Mouse (Mus musculus) kidney, embryonic 15.5 days (tissue): ENCODE data around the gene St3gal3. TPM values are rescaled to one million over a fixed set of nuclear protein-coding genes. Genes with fewer than 3 reads are reported as not detected.
A peak's percentile ranks its signal among the peaks of the same experiment; 100 is the strongest.

Experiments
- ATAC-seq: fragments of 200-750 bp; cut with Nextera tagmentation; replicated peaks from 2 replicates; pipeline ENCODE4 v1.8.0; 2017; ENCODE audit warnings: moderate TSS enrichment; ENCODE audit not compliant: low FRiP score
- H3K27ac ChIP-seq: fragments of 300-500 bp; sonication (generic); 2 replicates; pipeline ENCODE4 v1.5.1; 2015; ENCODE audit warnings: mild to moderate bottlenecking, inconsistent platforms
- H3K27me3 ChIP-seq: fragments of 300-500 bp; sonication (generic); 2 replicates; pipeline ENCODE4 v1.6.1; 2015; ENCODE audit warnings: inconsistent platforms
- H3K36me3 ChIP-seq: fragments of 300-500 bp; sonication (generic); 2 replicates; pipeline ENCODE4 v1.6.1; 2015; ENCODE audit warnings: inconsistent platforms
- H3K4me1 ChIP-seq: fragments of 300-500 bp; sonication (generic); 2 replicates; pipeline ENCODE4 v1.6.1; 2015; ENCODE audit warnings: inconsistent platforms
- H3K4me2 ChIP-seq: fragments of 300-500 bp; sonication (generic); 2 replicates; pipeline ENCODE4 v1.6.1; 2015; ENCODE audit warnings: moderate library complexity, mild to moderate bottlenecking, inconsistent platforms
- H3K4me3 ChIP-seq: fragments of 300-500 bp; sonication (generic); replicated peaks from 2 replicates; pipeline ENCODE4 v1.5.1; 2015; ENCODE audit warnings: mild to moderate bottlenecking, inconsistent platforms
- H3K9ac ChIP-seq: fragments of 300-500 bp; sonication (generic); 2 replicates; pipeline ENCODE4 v1.6.1; 2015; ENCODE audit warnings: mild to moderate bottlenecking, inconsistent platforms
- H3K9me3 ChIP-seq: fragments of 300-500 bp; sonication (generic); replicated peaks from 2 replicates; pipeline ENCODE4 v1.6.1; 2016; ENCODE audit warnings: inconsistent platforms
- WGBS: fragments of 180-500 bp; shearing (Covaris S2); methylation state at CpG from one replicate; pipeline ENCODE4 v1.1.7; 2015; ENCODE audit warnings: mixed read lengths; 5-methylcytosine and 5-hydroxymethylcytosine counted together
- polyA plus RNA-seq: library from polyadenylated mRNA; unstranded; fragments of >200 nt; fragmentation: Nextera tagmentation; extraction: Ambion mirVana; gene quantifications from 2 replicates; pipeline ENCODE4 v1.2.1, GENCODE M21; 2015

The St3gal3 gene
- polyA plus RNA-seq, 1 experiment from 2014 or later = 8.8 TPM

DNA sequence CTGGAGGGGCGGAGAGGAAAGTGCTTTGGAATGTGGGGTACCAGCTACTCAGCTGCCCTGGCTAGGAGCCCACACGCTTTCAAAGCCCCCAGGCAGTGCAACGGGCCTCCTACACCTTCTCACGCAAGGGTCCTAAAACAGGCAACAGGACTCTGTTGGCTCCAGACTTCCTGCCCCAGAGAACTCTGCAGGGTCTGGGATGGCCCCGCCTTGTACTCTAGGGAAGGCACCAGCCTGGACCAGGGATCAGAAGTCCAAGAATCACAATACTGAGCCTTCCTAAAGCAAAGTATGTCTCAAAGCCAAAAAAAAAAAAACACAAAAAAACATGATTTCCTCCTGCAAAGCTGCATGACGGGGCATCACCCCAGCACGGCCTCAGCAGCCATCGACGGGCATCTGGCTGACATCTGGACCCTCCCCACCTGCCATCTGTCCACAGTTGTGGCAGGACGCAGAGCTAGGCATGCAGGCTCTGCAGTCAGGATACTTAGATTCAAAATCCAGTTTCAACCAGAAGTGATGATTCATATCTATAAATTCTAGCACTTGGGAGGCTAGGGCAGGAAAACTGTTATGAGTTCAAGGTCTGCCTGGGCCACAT, 134.0 kb downstream of the St3gal3 start:
- no peak for ATAC-seq
- Histone ChIP-seq H3K27ac (peak overlapping the region; percentile 11), H3K4me1 (peaks cover 44% of the 10 kb centered on the region), H3K9me3 (no peaks in the 10 kb centered on the region), H3K27me3 (no peaks in the 10 kb centered on the region), H3K4me2 (no peak overlapping the region), H3K4me3 (no peak overlapping the region), H3K9ac (no peak overlapping the region), H3K36me3 (no peaks in the 10 kb centered on the region)
- WGBS = 30% methylated on average over 10 of the region's 10 CpGs

DNA sequence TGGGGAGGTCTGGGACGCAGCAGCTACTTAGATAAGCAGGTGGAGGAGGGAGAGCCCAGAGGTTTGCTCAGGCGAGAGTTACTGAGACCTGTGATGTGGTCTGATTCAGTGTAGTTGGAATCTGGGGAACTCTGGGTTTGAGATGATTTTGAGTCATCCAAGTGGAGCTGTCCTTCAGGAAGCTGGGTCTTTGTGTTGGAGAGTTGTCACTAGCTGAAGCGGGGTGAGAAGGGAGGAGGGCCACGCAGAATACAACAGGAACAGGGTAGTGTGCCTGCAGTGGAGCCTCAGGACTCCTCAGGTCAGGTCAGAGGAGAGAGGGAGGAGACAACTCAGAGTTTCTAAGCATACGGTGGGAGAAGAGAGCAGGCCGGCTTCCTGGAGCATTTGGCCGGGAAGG, 134.8 kb downstream of the St3gal3 start:
- no peak overlapping the region for H3K4me3 ChIP-seq
- no peaks in the 10 kb centered on the region for H3K36me3 ChIP-seq
- peaks cover 44% of the 10 kb centered on the region for H3K4me1 ChIP-seq
- no peak overlapping the region for H3K9ac ChIP-seq
- no peak for ATAC-seq
- H3K27ac ChIP-seq = peak overlapping the region; percentile 11; the same call in 1 of the 2 replicates
- 47% methylated on average over 7 of the region's 7 CpGs for WGBS
- H3K4me2 ChIP-seq = no peak overlapping the region
- H3K27me3 ChIP-seq = no peaks in the 10 kb centered on the region
- no peaks in the 10 kb centered on the region for H3K9me3 ChIP-seq

DNA sequence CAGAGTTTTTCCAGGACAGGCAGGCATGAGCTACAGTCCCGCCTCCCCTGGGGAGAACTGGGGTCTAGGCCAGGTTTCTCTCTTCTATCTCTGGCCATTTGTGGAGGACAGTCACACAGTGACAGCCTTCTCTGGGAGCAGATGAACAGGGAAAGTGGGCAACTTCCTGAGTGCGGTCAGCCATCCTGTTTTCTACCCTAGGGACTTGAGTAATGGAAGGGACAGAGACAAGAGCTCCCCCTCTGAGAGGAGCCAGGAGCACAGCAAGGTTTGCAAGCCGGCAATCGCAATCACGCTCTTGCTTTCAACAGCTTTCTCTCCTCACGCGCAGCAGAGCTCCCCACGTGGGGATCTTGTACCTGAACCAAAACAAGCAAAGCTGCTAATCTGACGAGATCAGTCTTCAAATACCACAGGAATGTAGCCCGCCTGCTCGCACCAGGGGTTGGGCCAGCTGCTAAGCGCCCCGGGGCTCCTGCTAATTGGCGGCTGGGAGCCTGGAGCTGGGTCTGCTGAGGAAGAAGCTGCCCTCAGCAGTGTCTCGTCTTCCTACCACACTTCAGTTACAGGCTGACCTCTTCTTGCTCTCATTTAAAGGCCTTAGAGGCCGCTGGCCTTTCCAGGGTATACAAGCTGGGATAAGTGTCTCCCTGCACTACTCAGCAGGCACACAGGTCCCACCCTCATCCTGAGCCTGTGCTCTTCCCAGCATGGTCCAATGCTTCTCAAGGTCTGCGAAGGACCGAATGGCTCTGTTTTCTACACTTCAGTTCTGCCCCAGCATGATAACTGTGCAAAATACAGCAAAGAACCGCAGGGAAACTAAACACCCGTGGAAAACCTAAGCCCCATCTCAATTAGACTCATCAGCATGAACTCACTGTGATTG, 137.1 kb downstream of the St3gal3 start:
- Histone ChIP-seq H3K9me3 (no peaks in the 10 kb centered on the region), H3K36me3 (no peaks in the 10 kb centered on the region), H3K9ac (peak overlapping the region; percentile 14; the same call in 1 of the 2 replicates), H3K27me3 (no peaks in the 10 kb centered on the region), H3K4me2 (peak overlapping the region; percentile 45), H3K4me1 (peaks cover 50% of the 10 kb centered on the region), H3K4me3 (no peak overlapping the region), H3K27ac (peak overlapping the region; percentile 84)
- WGBS = 13% methylated on average over 20 of the region's 20 CpGs
- peak; percentile 35 for ATAC-seq

DNA sequence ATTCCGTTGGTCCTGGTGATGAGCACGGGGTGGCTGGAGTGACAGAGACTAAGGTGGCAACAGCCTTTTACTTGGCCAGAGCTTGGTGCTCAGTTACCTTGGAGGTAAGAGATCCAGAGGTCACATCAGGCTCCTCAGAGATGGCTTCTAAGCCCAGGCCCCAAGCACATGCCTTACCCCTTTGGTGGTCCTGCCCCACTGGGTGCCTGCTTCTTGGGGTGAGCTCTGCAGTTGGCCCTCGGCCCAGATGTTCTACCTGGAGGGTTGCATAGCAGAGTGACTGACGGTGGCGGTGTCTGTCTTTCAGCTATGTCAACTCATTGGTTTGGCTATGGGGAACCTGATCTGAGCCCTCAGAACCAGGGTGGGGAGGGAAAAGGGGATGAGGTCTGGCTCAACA, 138.0 kb downstream of the St3gal3 start:
- no peaks in the 10 kb centered on the region for H3K36me3 ChIP-seq
- H3K4me2 ChIP-seq = no peak overlapping the region
- no peaks in the 10 kb centered on the region for H3K27me3 ChIP-seq
- H3K9ac ChIP-seq = no peak overlapping the region
- H3K9me3 ChIP-seq = no peaks in the 10 kb centered on the region
- no peak overlapping the region for H3K4me3 ChIP-seq
- H3K4me1 ChIP-seq = peaks cover 57% of the 10 kb centered on the region
- no peak for ATAC-seq
- WGBS = 92% methylated on average over 5 of the region's 5 CpGs
- H3K27ac ChIP-seq = 0 out of 2 replicates have a peak overlapping the region, but pooled peaks have one; percentile 84

DNA sequence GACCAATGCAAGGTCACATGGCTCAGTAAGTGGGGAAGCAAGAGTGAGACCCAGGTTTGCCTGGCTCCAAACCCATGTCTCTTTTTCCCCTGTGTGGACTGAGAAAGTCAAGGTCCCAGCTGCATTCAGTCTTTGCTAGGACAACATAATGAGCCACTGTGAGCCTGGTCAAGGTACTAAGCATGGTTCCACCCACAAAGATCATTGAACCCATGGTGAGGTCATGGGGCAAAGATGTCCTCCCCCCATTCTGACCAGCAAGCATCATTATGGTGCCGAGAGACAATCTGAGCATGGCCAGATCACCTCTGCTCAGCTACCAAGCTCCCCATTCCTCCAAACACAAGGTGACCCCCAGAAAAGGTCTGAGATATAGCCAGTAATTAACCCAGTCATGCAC, 139.3 kb downstream of the St3gal3 start:
- WGBS = 87% methylated on average over 1 of the region's 1 CpGs
- H3K9ac ChIP-seq = no peak overlapping the region
- no peak overlapping the region for H3K4me3 ChIP-seq
- H3K27ac ChIP-seq = no peak overlapping the region
- no peaks in the 10 kb centered on the region for H3K27me3 ChIP-seq
- H3K4me2 ChIP-seq = no peak overlapping the region
- H3K4me1 ChIP-seq = peaks cover 45% of the 10 kb centered on the region
- no peak for ATAC-seq
- H3K9me3 ChIP-seq = no peaks in the 10 kb centered on the region
- H3K36me3 ChIP-seq = no peaks in the 10 kb centered on the region

DNA sequence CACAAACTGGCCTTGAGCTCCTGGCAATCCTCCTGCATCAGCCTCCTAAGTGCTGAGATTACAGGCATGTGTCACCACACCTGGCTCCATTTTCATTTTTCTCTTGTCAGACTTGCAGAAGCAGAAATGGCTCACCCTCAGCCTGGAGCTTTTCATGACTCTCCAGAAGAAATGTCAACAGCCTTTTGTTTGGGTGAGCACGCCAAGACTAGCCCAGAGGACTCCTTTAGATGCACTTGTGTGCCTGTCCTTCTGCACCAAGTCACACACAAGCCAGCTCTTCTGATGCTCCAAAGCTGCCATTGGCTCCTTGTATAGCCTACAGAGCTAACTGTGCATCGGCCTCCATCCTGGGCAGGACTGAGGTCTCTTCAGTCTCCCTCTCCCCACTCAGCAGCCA, 141.3 kb downstream of the St3gal3 start:
- Histone ChIP-seq H3K4me3 (no peak overlapping the region), H3K4me1 (peaks cover 40% of the 10 kb centered on the region), H3K27ac (no peak overlapping the region), H3K27me3 (no peaks in the 10 kb centered on the region), H3K4me2 (no peak overlapping the region), H3K9me3 (no peaks in the 10 kb centered on the region), H3K36me3 (no peaks in the 10 kb centered on the region), H3K9ac (no peak overlapping the region)
- WGBS = 83% methylated on average over 2 of the region's 2 CpGs
- no peak for ATAC-seq

DNA sequence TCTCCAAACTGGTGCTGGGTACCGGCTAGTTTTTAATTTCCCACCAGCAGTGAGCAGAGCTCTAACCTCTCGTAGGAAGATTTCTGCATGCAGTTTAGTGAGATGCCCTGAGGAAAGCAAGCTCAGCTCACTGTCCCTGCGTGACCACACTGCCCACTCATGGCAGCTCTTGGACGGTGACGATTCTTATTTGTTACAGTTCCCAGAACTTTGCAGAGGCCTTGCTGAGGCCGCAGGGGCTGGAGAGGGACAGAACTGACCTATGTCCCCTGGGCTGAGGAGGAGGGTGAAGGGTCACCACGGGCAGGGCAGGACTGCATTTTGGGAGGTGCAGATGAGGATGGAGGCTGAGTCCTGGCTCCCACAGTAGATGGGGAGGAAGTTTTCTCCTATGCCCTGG, 141.8 kb downstream of the St3gal3 start:
- Histone ChIP-seq H3K36me3 (no peaks in the 10 kb centered on the region), H3K4me2 (no peak overlapping the region), H3K4me1 (peaks cover 37% of the 10 kb centered on the region), H3K27me3 (no peaks in the 10 kb centered on the region), H3K9ac (no peak overlapping the region), H3K4me3 (no peak overlapping the region), H3K9me3 (no peaks in the 10 kb centered on the region), H3K27ac (no peak overlapping the region)
- no peak for ATAC-seq
- 65% methylated on average over 7 of the region's 7 CpGs for WGBS

DNA sequence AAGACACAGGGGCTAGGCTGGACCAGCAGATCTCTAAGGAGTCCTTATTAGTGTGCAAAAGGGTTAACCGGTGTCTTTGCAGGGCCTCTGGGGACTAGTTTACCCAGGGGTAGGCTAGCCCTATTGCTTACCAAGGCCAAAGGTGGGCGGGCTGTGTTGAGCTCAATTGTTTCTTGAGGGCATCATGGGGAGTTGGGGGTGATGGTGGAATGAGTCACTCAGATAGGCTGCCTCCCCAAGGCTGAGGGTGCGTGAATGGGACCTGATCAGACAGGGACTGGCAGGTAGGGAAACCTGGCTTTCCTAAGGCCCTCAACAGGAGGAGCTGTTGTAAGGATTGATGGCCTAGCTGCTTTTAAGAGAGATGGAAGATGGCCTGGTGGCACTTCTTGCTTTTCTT, 142.7 kb downstream of the St3gal3 start:
- no peak for ATAC-seq
- H3K36me3 ChIP-seq = no peaks in the 10 kb centered on the region
- no peaks in the 10 kb centered on the region for H3K27me3 ChIP-seq
- H3K4me1 ChIP-seq = peaks cover 34% of the 10 kb centered on the region
- H3K4me3 ChIP-seq = no peak overlapping the region
- no peak overlapping the region for H3K27ac ChIP-seq
- no peaks in the 10 kb centered on the region for H3K9me3 ChIP-seq
- WGBS = 88% methylated on average over 3 of the region's 3 CpGs
- no peak overlapping the region for H3K4me2 ChIP-seq
- no peak overlapping the region for H3K9ac ChIP-seq

DNA sequence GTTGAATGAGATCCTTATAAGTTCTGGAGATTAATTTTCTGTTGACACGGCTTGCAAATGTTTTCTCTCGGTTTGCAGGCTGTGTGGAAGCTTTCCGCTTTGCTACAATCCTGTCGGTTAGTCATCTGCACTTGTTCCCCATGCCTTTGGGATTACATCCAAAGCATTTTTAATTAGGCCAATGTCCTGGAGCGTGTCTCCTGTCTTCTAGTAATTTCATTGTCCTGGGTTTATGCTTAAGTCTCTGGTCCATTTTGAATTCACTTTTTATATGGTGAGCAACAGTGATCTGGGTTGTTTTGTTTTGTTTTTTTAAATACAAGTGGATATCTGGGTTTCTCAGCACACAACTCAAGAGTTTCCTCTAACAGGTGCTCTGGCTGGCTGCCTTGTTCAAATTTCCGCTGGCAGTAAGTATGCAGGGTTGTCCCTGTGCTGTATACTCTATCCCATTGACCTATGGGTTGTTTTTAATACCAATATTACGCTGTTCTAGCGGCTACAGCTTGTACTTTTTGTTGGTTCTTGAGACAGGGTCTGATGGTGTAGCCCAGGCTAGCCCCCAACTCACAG, 143.6 kb downstream of the St3gal3 start:
- Histone ChIP-seq H3K4me2 (no peak overlapping the region), H3K27me3 (no peaks in the 10 kb centered on the region), H3K36me3 (no peaks in the 10 kb centered on the region), H3K4me1 (peaks cover 36% of the 10 kb centered on the region), H3K9ac (no peak overlapping the region), H3K27ac (no peak overlapping the region), H3K4me3 (no peak overlapping the region), H3K9me3 (no peaks in the 10 kb centered on the region)
- no peak for ATAC-seq
- WGBS = 84% methylated on average over 8 of the region's 8 CpGs

DNA sequence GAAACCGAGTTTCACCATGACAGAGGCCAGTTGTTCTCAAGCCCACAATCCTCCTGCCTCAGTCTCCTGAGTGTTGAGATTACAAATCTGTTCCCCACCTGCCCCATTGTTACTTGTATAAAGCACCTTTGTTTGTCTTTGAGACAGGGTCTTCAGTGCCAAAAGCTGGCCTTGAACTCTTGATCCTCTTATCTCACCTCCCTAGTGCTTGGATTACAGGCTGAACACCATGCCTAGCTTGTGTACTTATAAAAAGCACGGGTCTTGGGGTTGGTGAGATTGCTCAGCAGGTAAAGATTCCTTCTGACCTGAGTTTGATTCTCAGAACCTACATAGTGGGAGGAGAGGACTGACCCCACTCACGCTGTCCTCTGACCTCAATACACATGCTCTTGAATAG, 144.1 kb downstream of the St3gal3 start:
- H3K9me3 ChIP-seq = no peaks in the 10 kb centered on the region
- no peaks in the 10 kb centered on the region for H3K27me3 ChIP-seq
- no peak overlapping the region for H3K4me2 ChIP-seq
- H3K4me1 ChIP-seq = peaks cover 37% of the 10 kb centered on the region
- no peaks in the 10 kb centered on the region for H3K36me3 ChIP-seq
- WGBS = 72% methylated on average over 3 of the region's 3 CpGs
- ATAC-seq = no peak
- H3K4me3 ChIP-seq = no peak overlapping the region
- H3K9ac ChIP-seq = no peak overlapping the region
- peak overlapping the region; percentile 29; the same call in 1 of the 2 replicates for H3K27ac ChIP-seq

DNA sequence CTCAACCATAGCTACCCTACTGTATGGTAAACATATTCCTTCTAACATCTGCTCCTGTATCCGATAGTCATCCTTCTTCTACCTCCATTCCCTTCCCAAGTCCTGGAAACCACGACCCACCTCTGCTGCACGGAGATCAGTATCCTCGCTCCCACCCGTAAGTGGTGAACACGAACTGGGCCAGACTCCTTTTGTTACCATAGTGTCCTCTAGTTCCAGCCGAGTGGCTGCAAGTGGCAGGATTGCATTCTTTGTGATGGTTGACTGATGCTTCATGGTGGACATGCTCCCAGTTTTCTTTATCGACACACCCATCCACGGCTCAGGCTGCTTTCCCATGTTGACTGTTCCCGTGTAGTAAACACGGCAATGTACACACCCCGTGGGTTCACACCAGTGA, 144.9 kb downstream of the St3gal3 start:
- peaks cover 45% of the 10 kb centered on the region for H3K4me1 ChIP-seq
- no peak overlapping the region for H3K9ac ChIP-seq
- H3K27me3 ChIP-seq = no peaks in the 10 kb centered on the region
- H3K36me3 ChIP-seq = no peaks in the 10 kb centered on the region
- peak overlapping the region; percentile 29; the same call in 1 of the 2 replicates for H3K27ac ChIP-seq
- no peaks in the 10 kb centered on the region for H3K9me3 ChIP-seq
- WGBS = 64% methylated on average over 12 of the region's 12 CpGs
- H3K4me3 ChIP-seq = no peak overlapping the region
- no peak for ATAC-seq
- no peak overlapping the region for H3K4me2 ChIP-seq

DNA sequence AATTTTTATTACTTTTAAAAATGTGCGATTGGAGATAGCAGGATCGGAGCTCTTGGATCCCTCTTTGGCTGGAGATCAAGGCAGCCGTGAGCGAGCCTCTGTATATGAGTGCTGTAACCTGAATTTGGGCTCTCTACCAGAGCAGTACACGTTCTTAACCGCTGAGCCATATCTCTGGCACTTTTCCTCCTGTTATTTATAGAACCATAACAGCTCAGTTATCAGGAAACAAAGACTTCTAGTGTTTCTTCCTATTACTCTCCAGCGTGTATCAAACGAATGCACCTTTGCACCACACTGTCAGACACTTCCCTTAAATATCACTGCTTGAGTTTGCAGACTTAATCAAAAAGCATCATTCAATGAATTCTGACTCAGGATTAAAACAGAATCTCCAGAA, 147.9 kb downstream of the St3gal3 start:
- H3K9ac ChIP-seq = no peak overlapping the region
- H3K27ac ChIP-seq = no peak overlapping the region
- 40% methylated on average over 8 of the region's 8 CpGs for WGBS

More for the DNA sequence above, 147.9 kb downstream of the St3gal3 start:
- H3K36me3 ChIP-seq = no peaks in the 10 kb centered on the region
- H3K4me3 ChIP-seq = no peak overlapping the region
- ATAC-seq = no peak
- H3K9me3 ChIP-seq = no peaks in the 10 kb centered on the region
- H3K4me2 ChIP-seq = no peak overlapping the region
- H3K27me3 ChIP-seq = no peaks in the 10 kb centered on the region
- peaks cover 44% of the 10 kb centered on the region for H3K4me1 ChIP-seq
